Mouse (Mus musculus): ENCODE data around the gene Sult1a1.
"Not testable (repeated sequence)": the region's sequence is repeated elsewhere in the genome, so short reads cannot be mapped to it uniquely, and the experiment has no call there.

Sult1a1 gene

DNA sequence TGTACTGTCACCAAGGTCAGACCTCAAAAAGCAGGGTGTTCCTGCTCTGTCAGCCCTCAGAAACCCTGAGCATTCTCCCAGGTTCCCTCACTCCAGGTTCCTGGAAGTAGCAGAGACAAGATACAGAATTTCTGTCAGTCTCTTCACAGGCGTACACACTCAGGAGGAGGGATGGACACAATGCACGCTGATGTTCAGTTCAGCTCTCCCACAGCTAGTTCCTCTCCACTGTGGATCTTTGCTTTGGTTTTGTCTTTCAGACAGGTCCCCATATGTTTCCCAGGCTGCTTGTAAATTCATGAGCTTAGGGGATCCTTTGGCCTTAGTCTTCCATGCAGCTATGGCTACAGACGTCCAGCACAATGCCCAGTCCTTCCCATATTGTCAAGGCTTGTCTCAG lies 20.7 kb upstream of the Sult1a1 start:
- no peak for ATAC-seq (ENCODE audit: low TSS enrichment)

GRCm38 (mm10) chr7:126696303-126696702 lies 20.1 kb upstream of the Sult1a1 start:
- no peak for ATAC-seq (ENCODE audit: low TSS enrichment)

- ATAC-seq (ENCODE audit: low TSS enrichment), result peak; percentile 92
These were observed 19.5 kb upstream of the Sult1a1 start, which contains the start of gene Slx1b for GRCm38 (mm10) chr7:126695631-126696207. TSS of gene Slx1b (minus strand) at chr7:126695784.

DNA sequence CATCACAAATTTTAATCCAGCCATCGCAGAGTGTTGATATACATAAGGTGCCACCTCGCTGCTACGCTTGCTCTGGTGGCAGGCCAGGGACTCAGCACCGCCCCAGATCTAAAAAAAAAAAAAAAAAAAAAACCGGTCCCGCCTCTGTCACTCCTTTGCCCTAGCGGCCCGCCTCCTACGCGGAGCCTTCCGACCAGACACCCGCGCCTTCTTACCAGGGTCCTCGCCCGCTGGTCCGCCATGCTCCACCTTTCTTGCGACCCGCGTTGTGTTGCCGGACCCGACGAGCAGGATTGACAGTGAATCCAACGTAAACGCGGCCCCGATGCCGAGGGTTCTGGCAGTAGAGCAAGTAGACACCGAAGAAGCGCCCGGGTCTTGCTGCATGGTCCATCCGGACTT lies 19.0 kb upstream of the Sult1a1 start, which contains the start of gene Bola2:
TSS of gene Bola2 (plus strand) at position 192 of the 402 bp plus-strand sequence.
- peak; percentile 35; the same call in 1 of the 2 replicates for ATAC-seq (ENCODE audit: low TSS enrichment)

DNA sequence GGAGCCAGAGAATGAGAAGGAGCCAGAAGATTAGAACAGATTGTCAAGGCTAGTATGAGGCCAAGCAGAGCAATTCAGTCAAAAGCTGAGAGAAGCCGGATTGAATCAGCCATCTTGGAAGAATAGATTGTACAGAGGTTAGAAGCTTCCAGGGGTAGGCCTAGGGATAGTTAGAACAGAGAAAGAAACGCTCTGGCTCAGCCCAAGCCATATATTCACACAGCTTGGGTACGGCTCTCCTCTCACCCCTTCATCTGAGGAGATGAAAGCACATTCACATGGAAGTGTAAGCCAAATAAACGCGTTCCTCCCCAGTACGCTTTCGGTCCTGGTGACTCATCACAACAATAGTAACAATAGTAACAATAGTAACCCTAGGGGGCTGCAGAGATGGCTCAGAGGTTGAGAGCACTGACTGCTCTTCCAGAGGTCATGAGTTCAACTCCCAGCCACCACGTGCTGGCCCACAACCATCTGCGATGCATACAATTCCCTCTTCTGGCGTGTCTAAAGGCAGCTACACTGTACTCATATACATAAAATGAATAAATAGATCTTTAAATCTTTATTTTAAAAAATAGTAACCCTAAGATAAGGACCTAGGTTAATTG lies 18.3 kb upstream of the Sult1a1 start:
- ATAC-seq (ENCODE audit: low TSS enrichment), result no peak

DNA sequence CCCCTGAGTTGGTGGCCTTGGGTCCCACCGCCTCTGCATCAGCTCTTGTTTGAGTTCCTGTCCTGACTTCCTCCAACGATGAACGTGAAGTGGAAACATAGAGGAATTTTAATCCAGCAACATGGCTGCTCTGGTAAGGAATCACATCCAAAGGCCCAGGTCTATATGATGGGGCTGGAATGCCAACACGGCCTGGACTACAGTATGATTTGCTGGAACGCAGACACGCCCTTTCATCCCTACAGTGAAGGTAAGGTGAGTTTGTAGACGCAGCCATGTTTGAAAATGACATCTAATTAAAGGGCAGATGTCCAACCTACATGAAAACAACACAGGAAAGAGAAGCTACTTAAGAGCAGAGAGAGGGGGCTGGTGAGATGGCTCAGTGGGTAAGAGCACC lies 17.5 kb upstream of the Sult1a1 start:
- ATAC-seq (ENCODE audit: low TSS enrichment), result no peak

DNA sequence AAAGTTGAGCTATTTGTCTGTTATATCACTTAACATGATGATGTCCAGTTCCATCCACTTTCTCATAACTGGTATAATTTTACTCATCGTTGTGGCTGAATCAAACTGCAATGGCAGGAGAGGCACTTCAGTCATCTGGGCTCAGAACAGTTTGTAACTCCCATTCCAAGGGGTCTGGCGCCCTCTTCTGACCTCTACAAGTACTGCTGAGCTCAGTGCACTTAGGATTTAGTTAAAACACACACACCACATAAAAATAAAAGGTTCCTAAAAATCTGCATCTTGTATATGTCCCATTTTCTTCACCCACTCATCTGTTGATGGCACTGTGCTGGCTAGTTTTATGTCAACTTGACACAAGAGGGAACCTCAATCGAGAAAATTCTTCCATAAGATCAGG lies 17.0 kb upstream of the Sult1a1 start:
- no peak for ATAC-seq (ENCODE audit: low TSS enrichment)

DNA sequence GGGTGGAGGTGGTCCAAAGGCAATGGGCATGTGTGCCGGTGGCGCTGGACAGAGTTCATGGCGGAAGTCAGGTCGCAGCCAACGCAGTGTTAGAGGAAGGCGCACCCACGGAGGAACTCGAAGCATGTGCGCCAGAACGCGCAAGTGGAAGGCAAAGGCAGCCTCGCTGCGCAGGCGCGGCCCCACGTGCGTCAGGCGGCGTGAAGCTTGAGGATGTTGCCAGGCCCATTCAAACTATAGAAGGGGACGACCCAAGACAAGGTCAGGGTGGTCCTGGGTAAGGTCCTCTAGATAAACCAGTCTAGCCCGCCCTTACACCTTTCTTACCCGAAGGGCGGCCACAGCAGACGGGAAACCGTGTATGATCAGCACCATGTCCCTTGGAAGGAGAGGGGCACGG lies 16.2 kb upstream of the Sult1a1 start:
- no peak for ATAC-seq (ENCODE audit: low TSS enrichment)

GRCm38 (mm10) chr7:126691676-126692075 lies 15.4 kb upstream of the Sult1a1 start:
- no peak for ATAC-seq (ENCODE audit: low TSS enrichment)

DNA sequence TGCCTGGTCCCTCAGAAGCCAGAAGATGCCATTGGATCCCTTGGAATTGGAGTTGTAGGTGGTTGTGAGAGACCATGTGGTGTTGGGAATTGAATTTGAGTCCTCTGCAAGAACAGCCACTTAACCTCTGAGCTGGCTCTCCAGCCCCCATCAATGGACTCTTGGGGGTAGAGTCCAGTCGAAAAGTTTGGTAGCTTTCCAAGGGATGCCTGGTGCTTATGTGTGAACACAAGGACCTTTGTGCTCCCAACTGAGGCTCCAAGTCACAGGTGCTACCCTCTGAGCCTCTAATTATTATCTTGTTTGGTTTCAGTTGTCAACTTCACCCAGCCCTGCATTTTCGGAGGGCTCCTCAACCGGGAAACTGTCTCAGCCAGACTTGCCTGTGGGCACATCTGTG lies 14.5 kb upstream of the Sult1a1 start:
- ATAC-seq (ENCODE audit: low TSS enrichment), result no peak

- no peak for ATAC-seq (ENCODE audit: low TSS enrichment)
These were observed 12.8 kb upstream of the Sult1a1 start for GRCm38 (mm10) chr7:126689021-126689420.

- ATAC-seq (ENCODE audit: low TSS enrichment), result not testable (repeated sequence)
These were observed 11.9 kb upstream of the Sult1a1 start for GRCm38 (mm10) chr7:126688156-126688555.

GRCm38 (mm10) chr7:126681221-126681620 lies 5.0 kb upstream of the Sult1a1 start:
- no peak for ATAC-seq (ENCODE audit: low TSS enrichment)

DNA sequence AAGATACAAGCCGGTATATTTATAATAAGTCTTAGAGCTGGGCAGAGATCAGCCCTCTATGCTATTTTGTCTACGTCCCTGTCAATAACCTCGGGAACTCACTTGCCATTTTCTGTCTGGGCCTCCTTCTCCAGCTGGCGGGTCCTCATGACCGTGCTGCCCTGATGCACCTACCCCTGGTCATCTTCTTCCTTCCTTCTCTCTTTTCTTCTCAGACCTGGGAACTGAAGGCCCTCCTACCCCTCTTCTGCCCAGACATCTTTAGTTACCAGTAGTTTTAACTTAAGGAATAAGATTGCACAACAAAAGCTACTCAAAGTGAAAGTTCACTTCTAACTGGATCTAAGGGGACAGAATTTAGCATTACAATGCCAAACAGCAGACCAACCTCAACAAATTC lies 3.5 kb upstream of the Sult1a1 start:
- no peak for ATAC-seq (ENCODE audit: low TSS enrichment)

GRCm38 (mm10) chr7:126678545-126679341 lies 2.5 kb upstream of the Sult1a1 start:
- ATAC-seq (ENCODE audit: low TSS enrichment), result no peak

- ATAC-seq (ENCODE audit: low TSS enrichment), result no peak
These were observed 494 bp upstream of the Sult1a1 start for GRCm38 (mm10) chr7:126676631-126677220.

- ATAC-seq (ENCODE audit: low TSS enrichment), result no peak
These were observed 1.1 kb downstream of the Sult1a1 start for GRCm38 (mm10) chr7:126675104-126675503.

DNA sequence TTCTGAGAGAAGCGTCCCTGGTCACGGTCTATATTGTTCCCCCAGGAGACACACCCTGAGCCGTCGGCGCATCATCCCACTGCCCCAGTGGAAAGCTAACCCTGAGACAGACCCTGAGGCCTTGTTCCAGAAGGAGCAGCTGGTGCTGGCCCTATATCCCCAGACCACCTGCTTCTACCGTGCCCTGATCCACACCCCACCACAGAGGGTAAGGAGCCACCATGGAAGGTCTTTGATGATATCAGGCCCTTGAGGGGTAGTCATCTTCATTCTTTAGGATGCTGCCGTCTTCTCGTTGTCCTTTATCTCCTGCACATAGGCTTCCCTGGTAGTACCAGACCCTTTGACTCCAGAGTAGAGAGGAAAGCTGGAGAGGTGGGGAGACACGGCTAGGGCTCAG lies 4.1 kb downstream of the Sult1a1 start:
- ATAC-seq (ENCODE audit: low TSS enrichment), result no peak

GRCm38 (mm10) chr7:126670152-126670551 lies 6.1 kb downstream of the Sult1a1 start:
- ATAC-seq (ENCODE audit: low TSS enrichment), result no peak

GRCm38 (mm10) chr7:126668452-126668851 lies 7.8 kb downstream of the Sult1a1 start:
- ATAC-seq (ENCODE audit: low TSS enrichment), result no peak

- ATAC-seq (ENCODE audit: low TSS enrichment), result no peak
These were observed 8.6 kb downstream of the Sult1a1 start for GRCm38 (mm10) chr7:126667495-126668090.

GRCm38 (mm10) chr7:126665269-126665668 lies 11.0 kb downstream of the Sult1a1 start:
- ATAC-seq (ENCODE audit: low TSS enrichment), result no peak
